Mouse (Mus musculus): ENCODE results near the gene Aebp1.

DNA sequence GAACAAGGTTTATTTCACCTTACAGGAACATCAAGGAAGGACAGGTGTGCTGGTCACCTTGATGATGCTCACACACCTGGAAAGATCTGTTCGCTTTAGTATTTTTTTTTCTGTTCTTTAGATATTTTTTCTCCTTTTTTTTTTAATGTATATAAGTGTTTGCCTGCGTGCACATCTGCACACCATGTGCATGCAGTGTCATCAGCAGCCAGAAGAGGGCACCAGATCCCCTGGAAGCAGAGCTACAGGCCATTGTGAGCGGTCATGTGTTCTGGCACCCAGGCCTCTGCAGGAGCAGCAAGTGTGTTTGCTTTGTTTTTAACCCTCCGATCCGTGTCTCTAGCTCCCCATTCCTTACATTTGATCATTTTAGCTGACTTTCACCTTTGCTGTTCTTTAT, 18.2 kb downstream of the Aebp1 start:
- peak; percentile 70 for TF ChIP-seq CTCF (IDR thresholded peaks at IDR 0.05; ENCODE audit: extremely low read depth, insufficient read depth, low read length)
- no peak for TF ChIP-seq POLR2A (IDR thresholded peaks at IDR 0.05; ENCODE audit: extremely low read depth, insufficient read depth, low read length)
